Mouse (Mus musculus): ENCODE measurements around the gene Blmh. TPM values are rescaled to one million over a fixed set of nuclear protein-coding genes. Genes with fewer than 3 reads are reported as not detected.

Blmh gene
- polyA plus RNA-seq, 1 experiment from 2014 or later = 89.0 TPM

GRCm38 (mm10) chr11:77010762-77011475 lies 86.3 kb downstream of the Blmh start:
- WGBS (ENCODE audit: insufficient replicate concordance) = 75% methylated on average over 10 of the region's 10 CpGs
- no peak overlapping the region for H3K9ac ChIP-seq (ENCODE audit: low read depth, low read length)
- no peak overlapping the region for H3K4me2 ChIP-seq
- no peaks in the 10 kb centered on the region for H3K9me3 ChIP-seq (replicated peaks; ENCODE audit: control insufficient read depth, low read length)
- 0 out of 2 replicates have a peak, but pooled peaks cover 5% of the 10 kb centered on the region for H3K4me1 ChIP-seq (ENCODE audit: control insufficient read depth, insufficient read depth, low read length)
- no peak overlapping the region for H3K27ac ChIP-seq (ENCODE audit: low read depth, low read length)
- H3K4me3 ChIP-seq (ENCODE audit: low read depth, low read length) = no peak overlapping the region
- H3K36me3 ChIP-seq (ENCODE audit: control insufficient read depth, insufficient read depth, low read length) = no peaks in the 10 kb centered on the region
- no peak for ATAC-seq (replicated peaks; ENCODE audit: insufficient number of reproducible peaks, low FRiP score, low TSS enrichment)
- 0 out of 2 replicates have a peak, but pooled peaks cover 2% of the 10 kb centered on the region for H3K27me3 ChIP-seq (ENCODE audit: control insufficient read depth, insufficient read depth, low read length)

GRCm38 (mm10) chr11:77018046-77018445 lies 93.4 kb downstream of the Blmh start:
- Histone ChIP-seq H3K27me3 (ENCODE audit: control insufficient read depth, insufficient read depth, low read length) (no peaks in the 10 kb centered on the region), H3K4me3 (ENCODE audit: low read depth, low read length) (no peak overlapping the region), H3K9me3 (replicated peaks; ENCODE audit: control insufficient read depth, low read length) (no peaks in the 10 kb centered on the region), H3K4me1 (ENCODE audit: control insufficient read depth, insufficient read depth, low read length) (0 out of 2 replicates have a peak, but pooled peaks cover 2% of the 10 kb centered on the region), H3K9ac (ENCODE audit: low read depth, low read length) (no peak overlapping the region), H3K27ac (ENCODE audit: low read depth, low read length) (no peak overlapping the region), H3K4me2 (no peak overlapping the region), H3K36me3 (ENCODE audit: control insufficient read depth, insufficient read depth, low read length) (no peaks in the 10 kb centered on the region)
- WGBS (ENCODE audit: insufficient replicate concordance) = 69% methylated on average over 11 of the region's 11 CpGs
- ATAC-seq (replicated peaks; ENCODE audit: insufficient number of reproducible peaks, low FRiP score, low TSS enrichment) = no peak

- 17% methylated on average over 8 of the region's 8 CpGs for WGBS (ENCODE audit: insufficient replicate concordance)
- no peaks in the 10 kb centered on the region for H3K27me3 ChIP-seq (ENCODE audit: control insufficient read depth, insufficient read depth, low read length)
- H3K4me3 ChIP-seq (ENCODE audit: low read depth, low read length) = no peak overlapping the region
- no peak overlapping the region for H3K4me2 ChIP-seq
- no peaks in the 10 kb centered on the region for H3K36me3 ChIP-seq (ENCODE audit: control insufficient read depth, insufficient read depth, low read length)
- no peaks in the 10 kb centered on the region for H3K9me3 ChIP-seq (replicated peaks; ENCODE audit: control insufficient read depth, low read length)
- no peak overlapping the region for H3K9ac ChIP-seq (ENCODE audit: low read depth, low read length)
- H3K4me1 ChIP-seq (ENCODE audit: control insufficient read depth, insufficient read depth, low read length) = 0 out of 2 replicates have a peak, but pooled peaks cover 2% of the 10 kb centered on the region
- H3K27ac ChIP-seq (ENCODE audit: low read depth, low read length) = no peak overlapping the region
- ATAC-seq (replicated peaks; ENCODE audit: insufficient number of reproducible peaks, low FRiP score, low TSS enrichment) = no peak
Measured at GRCm38 (mm10) chr11:77019539-77019938, 94.9 kb downstream of the Blmh start.

- no peak for ATAC-seq (replicated peaks; ENCODE audit: insufficient number of reproducible peaks, low FRiP score, low TSS enrichment)
- H3K9me3 ChIP-seq (replicated peaks; ENCODE audit: control insufficient read depth, low read length) = no peaks in the 10 kb centered on the region
- H3K36me3 ChIP-seq (ENCODE audit: control insufficient read depth, insufficient read depth, low read length) = no peaks in the 10 kb centered on the region
- no peak overlapping the region for H3K4me2 ChIP-seq
- H3K27me3 ChIP-seq (ENCODE audit: control insufficient read depth, insufficient read depth, low read length) = no peaks in the 10 kb centered on the region
- WGBS (ENCODE audit: insufficient replicate concordance) = 78% methylated on average over 9 of the region's 9 CpGs
- H3K9ac ChIP-seq (ENCODE audit: low read depth, low read length) = no peak overlapping the region
- no peak overlapping the region for H3K4me3 ChIP-seq (ENCODE audit: low read depth, low read length)
- 0 out of 2 replicates have a peak, but pooled peaks cover 2% of the 10 kb centered on the region for H3K4me1 ChIP-seq (ENCODE audit: control insufficient read depth, insufficient read depth, low read length)
- H3K27ac ChIP-seq (ENCODE audit: low read depth, low read length) = no peak overlapping the region
Measured at GRCm38 (mm10) chr11:77021749-77022396, 97.3 kb downstream of the Blmh start.

GRCm38 (mm10) chr11:77026559-77026958 lies 102.0 kb downstream of the Blmh start:
- H3K4me1 ChIP-seq (ENCODE audit: control insufficient read depth, insufficient read depth, low read length) = no peaks in the 10 kb centered on the region
- WGBS (ENCODE audit: insufficient replicate concordance) = 53% methylated on average over 3 of the region's 3 CpGs
- no peak overlapping the region for H3K27ac ChIP-seq (ENCODE audit: low read depth, low read length)
- no peaks in the 10 kb centered on the region for H3K27me3 ChIP-seq (ENCODE audit: control insufficient read depth, insufficient read depth, low read length)
- H3K9me3 ChIP-seq (replicated peaks; ENCODE audit: control insufficient read depth, low read length) = no peaks in the 10 kb centered on the region
- no peaks in the 10 kb centered on the region for H3K36me3 ChIP-seq (ENCODE audit: control insufficient read depth, insufficient read depth, low read length)
- no peak overlapping the region for H3K9ac ChIP-seq (ENCODE audit: low read depth, low read length)
- ATAC-seq (replicated peaks; ENCODE audit: insufficient number of reproducible peaks, low FRiP score, low TSS enrichment) = no peak
- no peak overlapping the region for H3K4me2 ChIP-seq
- no peak overlapping the region for H3K4me3 ChIP-seq (ENCODE audit: low read depth, low read length)

GRCm38 (mm10) chr11:77028157-77028556 lies 103.5 kb downstream of the Blmh start:
- H3K27ac ChIP-seq (ENCODE audit: low read depth, low read length) = no peak overlapping the region
- H3K27me3 ChIP-seq (ENCODE audit: control insufficient read depth, insufficient read depth, low read length) = no peaks in the 10 kb centered on the region
- WGBS (ENCODE audit: insufficient replicate concordance) = 85% methylated on average over 3 of the region's 3 CpGs
- H3K9ac ChIP-seq (ENCODE audit: low read depth, low read length) = no peak overlapping the region
- H3K4me1 ChIP-seq (ENCODE audit: control insufficient read depth, insufficient read depth, low read length) = no peaks in the 10 kb centered on the region
- no peaks in the 10 kb centered on the region for H3K36me3 ChIP-seq (ENCODE audit: control insufficient read depth, insufficient read depth, low read length)
- H3K9me3 ChIP-seq (replicated peaks; ENCODE audit: control insufficient read depth, low read length) = no peaks in the 10 kb centered on the region
- no peak overlapping the region for H3K4me3 ChIP-seq (ENCODE audit: low read depth, low read length)
- no peak overlapping the region for H3K4me2 ChIP-seq
- no peak for ATAC-seq (replicated peaks; ENCODE audit: insufficient number of reproducible peaks, low FRiP score, low TSS enrichment)

- H3K9ac ChIP-seq (ENCODE audit: low read depth, low read length) = no peak overlapping the region
- H3K4me2 ChIP-seq = no peak overlapping the region
- no peak overlapping the region for H3K27ac ChIP-seq (ENCODE audit: low read depth, low read length)
- 69% methylated on average over 14 of the region's 14 CpGs for WGBS (ENCODE audit: insufficient replicate concordance)
- H3K36me3 ChIP-seq (ENCODE audit: control insufficient read depth, insufficient read depth, low read length) = no peaks in the 10 kb centered on the region
- no peaks in the 10 kb centered on the region for H3K27me3 ChIP-seq (ENCODE audit: control insufficient read depth, insufficient read depth, low read length)
- H3K4me3 ChIP-seq (ENCODE audit: low read depth, low read length) = no peak overlapping the region
- H3K9me3 ChIP-seq (replicated peaks; ENCODE audit: control insufficient read depth, low read length) = no peaks in the 10 kb centered on the region
- H3K4me1 ChIP-seq (ENCODE audit: control insufficient read depth, insufficient read depth, low read length) = no peaks in the 10 kb centered on the region
- ATAC-seq (replicated peaks; ENCODE audit: insufficient number of reproducible peaks, low FRiP score, low TSS enrichment) = no peak
Measured at GRCm38 (mm10) chr11:77031151-77031934, 106.7 kb downstream of the Blmh start.

Data from heart, embryonic 11.5 days (tissue).